Mouse (Mus musculus) embryo, embryonic 10 days (tissue): Measurements from ENCODE around the gene Klhl35.
"Not testable (repeated sequence)": the region's sequence is repeated elsewhere in the genome, so short reads cannot be mapped to it uniquely, and the experiment has no call there.

Source experiments
- DNase-seq: peaks from one replicate; pipeline ENCODE4 v3.0.0-alpha.2; 2015; ENCODE audit warnings: low spot score

Klhl35 gene

DNA sequence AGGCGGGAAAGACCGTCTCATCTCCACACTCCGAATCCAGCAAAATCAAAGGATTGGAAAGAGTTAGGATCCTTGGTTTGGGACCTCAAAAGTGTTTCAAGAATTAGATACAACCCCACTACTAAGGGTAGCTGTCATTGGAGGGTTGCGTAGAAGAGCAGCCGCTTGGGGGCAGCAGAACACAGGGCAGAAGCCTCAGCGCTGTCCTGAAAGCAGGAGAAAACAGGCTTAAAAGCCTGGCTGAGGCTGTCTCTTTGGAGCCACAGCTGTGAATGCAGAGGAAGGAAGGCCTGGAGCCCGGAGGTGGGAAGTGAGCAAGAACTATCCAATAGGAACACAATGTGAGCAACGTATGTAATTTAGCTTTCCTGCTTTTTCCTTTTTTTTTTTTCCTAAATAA, 34.4 kb downstream of the Klhl35 start:
- peak; percentile 91 for DNase-seq

DNA sequence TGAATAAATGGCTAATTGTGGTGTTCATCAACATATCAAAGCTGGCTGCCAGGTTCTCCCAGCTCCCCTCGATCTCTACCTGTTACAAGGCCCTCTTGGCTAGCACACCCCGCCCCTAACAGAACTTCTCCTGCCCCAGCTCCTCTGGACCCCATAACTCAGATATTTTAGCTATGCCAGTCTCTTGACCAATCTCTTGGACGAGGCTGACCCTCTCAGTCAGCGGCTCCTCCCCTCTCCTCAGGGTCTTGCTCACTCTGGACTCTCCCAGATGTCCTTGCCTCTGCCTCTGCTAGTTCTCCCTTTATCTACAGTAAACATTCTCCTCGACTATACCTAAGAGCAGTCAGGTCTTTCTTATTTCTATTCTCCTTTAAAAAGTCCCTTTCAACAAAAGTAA, 34.9 kb downstream of the Klhl35 start:
- DNase-seq: peak; percentile 50

DNA sequence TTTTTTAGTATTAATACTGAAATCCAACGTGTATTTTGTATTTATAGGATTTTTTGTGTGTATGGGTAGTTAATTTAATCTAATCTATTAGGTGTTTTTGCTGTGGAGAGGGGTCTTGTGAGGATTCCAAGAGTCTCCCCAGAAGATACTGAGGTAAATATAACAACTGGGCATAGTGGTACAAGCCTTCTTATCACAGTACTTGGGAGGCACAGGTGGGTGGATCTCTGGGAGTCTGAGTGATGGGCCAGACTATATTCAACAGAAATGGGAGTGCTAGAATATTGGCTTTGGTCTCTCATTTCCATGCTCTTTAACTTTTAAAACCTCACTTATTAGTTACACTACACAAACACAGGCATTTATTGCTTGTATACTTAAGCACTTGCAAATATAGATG, 35.3 kb downstream of the Klhl35 start:
- DNase-seq: no peak

DNA sequence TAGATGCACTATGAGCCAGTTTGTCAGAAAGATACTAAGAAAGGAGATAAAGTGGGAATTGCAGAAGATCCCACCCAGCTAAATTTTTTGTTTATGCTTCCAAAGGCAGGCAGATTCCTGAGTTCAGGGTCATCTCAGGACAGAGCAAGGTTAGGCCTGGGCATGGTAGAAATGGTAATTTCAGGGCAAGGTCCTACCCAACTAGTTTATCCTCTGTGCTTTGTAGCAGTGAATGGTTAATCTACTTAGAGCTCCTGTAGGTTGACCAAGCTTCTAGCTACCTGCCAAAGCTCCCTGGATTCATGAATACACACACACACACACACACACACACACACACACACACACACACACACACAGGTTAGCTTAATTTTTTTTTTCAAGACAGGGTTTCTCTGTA, 38.8 kb downstream of the Klhl35 start:
- DNase-seq: no peak

DNA sequence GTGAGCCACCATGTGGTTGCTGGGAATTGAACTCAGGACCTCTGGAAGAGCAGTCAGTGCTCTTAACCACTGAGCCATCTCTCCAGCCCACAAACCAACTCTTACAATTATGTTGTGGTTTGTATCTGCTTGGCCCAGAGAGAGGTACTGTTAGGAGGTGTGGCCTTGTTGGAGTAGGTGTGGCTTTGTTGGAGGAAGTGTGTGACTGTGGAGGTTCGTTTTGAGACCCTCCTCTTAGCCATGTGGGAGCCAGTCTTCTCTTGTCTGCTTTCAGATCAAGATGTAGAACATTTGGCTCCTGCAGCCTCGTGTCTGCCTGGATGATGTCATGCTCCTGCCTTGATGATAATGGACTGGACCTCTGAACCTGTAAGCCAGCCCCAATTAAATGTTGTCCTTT, 42.4 kb downstream of the Klhl35 start:
- DNase-seq: not testable (repeated sequence)

DNA sequence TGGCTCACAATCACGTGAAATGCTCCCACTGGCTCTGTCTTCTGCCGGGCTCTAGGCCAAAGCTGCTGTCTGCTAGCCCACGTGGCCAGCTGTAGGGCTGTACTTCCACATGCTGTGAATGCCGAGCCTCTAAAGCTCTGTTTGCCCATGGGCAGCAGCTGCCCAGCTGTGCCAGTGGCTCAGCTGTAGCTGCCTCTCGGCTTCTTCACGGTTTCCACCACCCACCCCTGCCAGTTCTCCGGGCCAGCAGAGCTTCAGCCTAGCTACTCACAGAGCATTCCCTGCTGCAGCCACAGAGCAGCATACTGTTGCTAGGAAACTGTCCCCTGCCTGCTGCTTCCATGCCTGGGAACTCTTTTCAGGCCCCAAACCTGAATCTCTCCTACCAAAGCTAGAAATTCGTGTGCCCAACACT, 44.3 kb downstream of the Klhl35 start:
- DNase-seq: peak; percentile 30

DNA sequence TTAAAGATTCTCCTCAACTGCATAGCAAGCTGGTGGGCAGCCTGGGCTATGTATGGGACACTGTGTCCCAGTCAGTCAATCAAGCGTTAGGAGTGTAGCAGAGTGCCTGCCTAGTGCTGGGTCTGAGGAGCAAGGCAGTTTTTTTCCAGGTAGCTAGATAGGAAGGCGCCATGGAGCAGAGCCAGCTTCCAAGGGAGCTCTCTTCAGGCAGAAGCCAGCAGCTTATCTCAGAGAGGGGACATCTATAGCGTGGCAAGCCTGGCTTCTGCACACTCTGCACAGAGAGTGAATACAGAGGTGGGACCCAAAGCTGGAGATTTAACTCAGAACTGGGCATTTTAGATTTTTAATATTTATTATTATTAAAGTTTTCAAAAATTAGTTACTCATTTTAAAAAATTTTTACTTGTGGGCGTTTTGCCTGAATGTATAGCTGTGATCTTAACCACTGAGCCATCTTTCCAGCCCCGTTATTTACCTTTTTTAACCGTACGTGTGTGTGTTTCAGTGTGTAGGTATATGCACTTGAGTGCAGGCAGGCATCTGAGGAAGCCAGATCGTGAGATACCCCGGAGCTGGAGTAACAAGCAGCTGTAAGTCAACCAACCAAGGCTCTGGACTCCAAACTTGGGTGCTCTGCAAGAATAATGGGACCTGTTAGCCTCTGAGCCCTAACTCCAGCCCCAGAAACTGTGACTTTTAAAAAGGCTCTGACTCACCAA, 50.4 kb downstream of the Klhl35 start:
- DNase-seq: no peak

DNA sequence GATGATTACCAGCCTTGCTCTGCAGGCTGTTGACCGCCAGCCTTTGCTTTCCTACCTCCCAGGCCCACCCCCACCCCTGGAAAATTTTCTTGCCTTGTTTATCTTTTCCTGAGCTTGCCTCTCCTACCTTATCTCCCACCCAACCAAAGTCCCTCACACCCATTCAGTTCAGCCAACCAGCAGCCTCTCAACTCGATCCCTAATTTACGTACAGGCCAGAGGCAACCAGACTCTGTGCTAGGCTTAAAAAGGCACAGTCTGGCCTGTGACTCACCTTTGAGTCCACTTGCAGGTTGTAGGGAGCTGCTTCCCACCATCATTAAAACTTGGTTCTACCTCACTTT, 51.0 kb downstream of the Klhl35 start:
- DNase-seq: no peak

DNA sequence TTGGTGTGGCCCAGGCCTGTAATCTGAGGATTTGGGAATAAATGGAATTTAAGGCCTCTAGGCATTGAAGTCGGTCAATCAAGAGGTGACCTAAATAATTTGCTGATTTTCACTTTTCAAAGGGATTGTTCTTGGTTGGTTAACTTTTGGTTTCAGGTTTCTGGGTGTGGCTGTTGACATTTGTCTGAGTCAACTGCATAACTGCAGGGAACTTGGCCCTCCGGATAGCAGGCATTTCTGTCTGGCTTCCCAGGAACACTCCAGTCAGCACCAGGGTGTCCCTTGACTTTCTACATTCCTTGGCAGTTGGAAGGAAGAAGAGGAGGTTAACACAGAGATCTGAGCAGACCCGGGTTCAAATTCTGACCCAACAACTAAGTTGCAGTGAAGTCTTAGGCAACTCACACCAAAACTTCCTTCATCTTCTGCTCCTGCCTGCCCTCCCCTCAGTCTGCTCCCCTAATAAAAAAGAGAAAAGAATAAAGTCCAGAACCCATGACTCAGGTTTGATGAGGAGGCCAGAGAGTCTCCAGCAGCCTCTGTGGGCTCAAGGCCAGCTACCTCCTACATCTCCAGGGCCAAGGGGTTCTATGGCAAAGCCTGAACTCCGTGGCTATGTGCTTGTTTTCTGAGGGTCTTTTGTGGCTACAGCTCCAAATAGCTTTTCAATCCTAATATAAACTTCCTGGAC, 53.3 kb downstream of the Klhl35 start:
- DNase-seq: no peak

DNA sequence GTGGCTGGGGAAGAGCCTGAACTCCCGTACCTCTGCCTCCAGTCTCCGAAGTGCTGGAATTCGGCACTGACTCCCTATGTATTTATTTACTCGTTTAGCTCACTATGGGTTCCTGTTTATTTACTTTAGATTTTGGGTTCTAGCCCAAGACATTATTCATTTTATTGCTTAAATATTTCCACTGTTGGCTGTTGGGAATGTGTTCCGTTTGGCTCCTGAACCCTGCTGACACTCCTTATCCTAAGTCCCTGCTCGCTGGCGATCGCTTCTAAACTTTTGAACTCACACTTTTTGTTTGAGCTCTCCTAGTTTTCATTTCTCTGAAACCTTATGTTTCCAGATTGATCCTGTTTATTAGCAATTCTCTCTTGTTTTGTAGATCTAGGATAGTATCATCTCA, 57.3 kb downstream of the Klhl35 start:
- no peak for DNase-seq
